Mouse (Mus musculus) cerebellum, postnatal 14 days (tissue): Measurements from ENCODE around the gene Tmem41b.
"Not testable (repeated sequence)": the region's sequence is repeated elsewhere in the genome, so short reads cannot be mapped to it uniquely, and the experiment has no call there.

Experiments used
- DNase-seq, 2 experiments: peaks; one replicate each; pipeline ENCODE4 v3.0.0; 2021; ENCODE audit warnings: mixed read lengths in 2 of 2

Tmem41b gene

GRCm38 (mm10) chr7:109986775-109987174 is at the start of gene Tmem41b:
Tmem41b (minus strand) TSS chr7:109986929.
- DNase-seq: peak; percentile 25 to 33

- DNase-seq: no peak
These were observed 43.6 kb upstream of the Tmem41b start for GRCm38 (mm10) chr7:110030342-110030741.

GRCm38 (mm10) chr7:110028826-110029225 is 42.1 kb upstream of the Tmem41b start:
- DNase-seq: no peak

DNA sequence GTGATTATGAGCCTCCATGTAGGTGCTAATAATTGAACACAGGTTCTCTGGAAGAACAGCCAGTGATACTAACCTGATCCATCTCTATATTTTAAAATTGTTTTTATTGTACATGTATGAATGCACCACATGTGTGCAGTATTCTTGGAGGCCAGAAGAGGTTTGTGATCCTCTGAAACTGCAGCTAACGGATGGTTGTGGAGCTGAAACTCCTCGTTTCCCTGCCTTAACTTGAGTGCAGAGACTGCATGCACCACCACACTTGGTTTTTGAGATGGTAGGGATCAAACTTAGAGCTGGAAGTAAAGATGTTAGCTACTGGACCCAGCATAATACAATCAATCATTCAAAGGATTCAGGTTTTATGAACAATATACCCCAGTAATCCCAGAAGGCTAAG is 39.9 kb upstream of the Tmem41b start:
- no peak for DNase-seq

GRCm38 (mm10) chr7:110023553-110023952 is 36.8 kb upstream of the Tmem41b start:
- no peak for DNase-seq

DNA sequence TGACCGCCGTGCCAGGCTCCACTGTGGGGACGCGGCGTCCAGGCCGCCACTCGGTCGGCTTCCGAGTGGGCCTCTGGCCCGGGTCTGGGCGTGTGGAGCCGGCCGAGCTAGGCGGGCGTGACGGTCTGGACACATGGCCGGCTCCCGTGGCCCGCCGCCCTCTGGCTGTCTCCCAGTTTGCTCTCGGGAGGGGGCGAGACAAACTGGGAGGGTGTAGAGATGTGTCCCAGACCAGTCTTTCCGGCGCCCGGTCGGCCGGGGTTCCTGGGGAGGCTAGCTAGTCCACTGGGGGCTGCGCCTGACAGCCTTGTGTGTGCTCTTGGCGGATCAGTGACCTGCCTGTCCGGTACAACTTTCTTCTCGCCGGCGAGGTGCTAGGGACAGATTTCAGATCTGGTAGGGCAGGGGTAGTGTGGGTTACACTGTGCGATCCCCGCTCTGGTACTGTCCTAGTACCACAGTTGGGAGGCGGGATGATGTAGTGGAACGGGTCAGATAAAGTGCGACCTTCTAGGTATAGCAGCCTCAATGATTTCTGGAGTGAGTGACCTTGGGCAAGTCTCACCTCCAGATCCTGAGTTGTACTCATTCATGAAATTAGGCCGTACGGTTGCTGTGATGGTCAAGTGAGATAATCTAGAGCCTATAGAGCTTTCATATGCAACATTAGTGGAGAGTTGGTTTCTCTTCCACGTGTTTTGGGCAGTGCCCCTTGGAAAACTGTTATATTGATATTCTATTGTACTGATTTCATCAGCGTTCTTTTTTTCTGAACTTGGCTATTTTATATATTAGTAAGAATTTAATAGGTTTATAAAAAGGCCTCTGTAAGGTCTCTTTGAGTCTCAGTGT is 32.1 kb upstream of the Tmem41b start:
- peak; percentile 64 to 74 for DNase-seq

- peak; percentile 93 to 94 for DNase-seq
These were observed 31.4 kb upstream of the Tmem41b start, which contains the start of gene Ipo7 for GRCm38 (mm10) chr7:110018117-110018630. Ipo7 (plus strand) TSS chr7:110018274.

DNA sequence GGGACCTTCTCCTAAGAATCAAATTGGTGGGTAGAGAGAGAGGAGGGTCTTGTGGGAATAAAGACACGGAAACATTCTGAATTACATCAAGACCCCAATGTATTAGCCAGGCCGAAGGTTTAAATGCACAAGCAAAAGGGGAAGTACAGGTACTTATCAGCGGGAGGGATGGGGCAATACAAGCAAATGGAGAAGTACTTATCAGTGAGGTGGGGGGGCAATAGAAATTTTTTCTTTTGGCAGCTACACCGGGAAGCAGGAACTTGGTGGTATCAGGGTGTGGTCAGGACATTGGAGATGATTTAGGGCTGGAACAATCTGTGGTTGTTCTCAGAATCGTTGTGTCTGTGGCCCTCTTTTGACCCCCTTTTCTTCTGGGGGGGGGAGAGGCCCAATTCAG is 27.5 kb upstream of the Tmem41b start:
- no peak for DNase-seq

DNA sequence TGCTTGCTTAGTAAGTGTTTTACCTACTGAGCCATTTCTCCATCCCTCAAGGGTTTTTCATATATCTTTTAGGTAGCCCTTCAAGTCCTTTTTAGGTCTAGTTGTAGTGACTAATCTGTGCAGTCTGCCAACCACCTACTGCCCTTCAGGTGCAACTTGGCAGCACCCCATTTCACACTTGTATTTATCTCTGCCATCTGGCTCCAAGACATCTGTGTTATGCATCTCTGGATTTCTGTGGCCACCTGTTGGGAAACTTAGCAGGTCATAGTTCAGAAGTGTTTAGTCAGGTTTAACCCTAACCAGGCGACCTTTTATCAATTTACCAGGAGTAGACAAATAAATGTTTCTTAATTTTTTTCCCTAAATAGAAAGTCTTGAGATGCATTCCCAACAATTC is 24.7 kb upstream of the Tmem41b start:
- no peak for DNase-seq

GRCm38 (mm10) chr7:110009084-110009483 is 22.4 kb upstream of the Tmem41b start:
- DNase-seq: no peak

GRCm38 (mm10) chr7:110008513-110008912 is 21.8 kb upstream of the Tmem41b start:
- no peak for DNase-seq

GRCm38 (mm10) chr7:110006471-110007195 is 19.9 kb upstream of the Tmem41b start:
- no peak for DNase-seq

GRCm38 (mm10) chr7:110005976-110006375 is 19.2 kb upstream of the Tmem41b start:
- no peak for DNase-seq

GRCm38 (mm10) chr7:110002968-110003367 is 16.2 kb upstream of the Tmem41b start:
- peak; percentile 67 to 68 for DNase-seq

GRCm38 (mm10) chr7:110002092-110002491 is 15.4 kb upstream of the Tmem41b start:
- no peak for DNase-seq

DNA sequence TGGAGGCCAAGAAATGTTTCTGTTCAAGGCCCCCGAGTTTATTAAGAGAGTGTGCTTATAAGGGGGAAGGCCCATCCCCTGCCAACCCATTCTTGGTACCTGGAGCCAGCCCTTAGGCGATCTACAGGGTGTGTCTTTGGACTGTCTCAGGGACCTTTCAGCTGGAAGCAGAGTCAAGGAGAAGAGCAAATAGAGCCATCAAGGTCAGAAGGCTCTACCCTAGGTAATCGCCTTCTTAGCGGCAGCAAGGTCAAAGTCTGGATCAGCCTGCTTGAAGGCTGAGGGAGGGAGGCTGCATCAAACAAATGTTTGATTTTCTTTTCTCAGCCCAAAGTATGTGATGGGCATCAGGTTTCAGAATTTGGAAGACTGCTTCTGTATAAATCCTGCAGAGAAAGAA is 11.7 kb upstream of the Tmem41b start:
- DNase-seq: no peak

DNA sequence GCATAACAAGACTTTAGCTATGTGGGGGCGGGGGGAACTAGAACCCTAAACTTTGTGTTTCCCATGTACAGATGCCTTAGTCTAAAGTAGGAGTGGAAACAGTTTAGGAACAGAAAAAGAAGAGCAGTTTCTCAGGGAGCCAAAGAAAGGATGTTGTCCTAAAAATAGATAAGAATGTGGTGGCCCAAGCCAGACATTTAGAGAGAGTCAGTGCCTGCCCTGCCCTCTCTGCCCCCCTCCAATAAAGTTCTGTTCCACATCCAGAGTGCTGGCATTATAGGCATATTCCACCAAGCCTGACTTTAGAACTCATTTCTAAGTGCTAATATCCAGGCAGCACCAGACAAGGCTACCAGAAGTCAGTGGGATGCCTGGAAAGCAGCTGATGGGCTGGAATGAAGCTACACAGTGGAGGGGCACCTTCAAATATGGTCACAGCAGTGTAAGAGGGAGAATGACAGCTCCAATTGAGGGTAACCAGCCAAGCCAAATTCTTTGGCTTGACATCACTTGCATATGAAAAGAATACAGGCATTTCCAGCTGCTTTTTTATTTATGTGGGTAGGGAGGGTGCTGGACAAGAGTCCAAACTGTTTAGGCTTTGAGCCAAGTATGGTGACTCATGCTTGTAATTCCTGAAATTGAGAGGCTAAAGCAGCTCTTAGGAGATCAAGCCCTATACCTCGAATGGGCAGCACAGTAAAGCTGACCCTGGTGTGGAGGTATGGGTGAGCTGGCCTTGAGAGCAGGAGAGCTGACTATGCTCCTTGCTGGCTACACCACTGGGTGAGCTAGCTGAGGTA is 6.6 kb upstream of the Tmem41b start:
- peak in 1 of 2 experiments; percentile 31 for DNase-seq

DNA sequence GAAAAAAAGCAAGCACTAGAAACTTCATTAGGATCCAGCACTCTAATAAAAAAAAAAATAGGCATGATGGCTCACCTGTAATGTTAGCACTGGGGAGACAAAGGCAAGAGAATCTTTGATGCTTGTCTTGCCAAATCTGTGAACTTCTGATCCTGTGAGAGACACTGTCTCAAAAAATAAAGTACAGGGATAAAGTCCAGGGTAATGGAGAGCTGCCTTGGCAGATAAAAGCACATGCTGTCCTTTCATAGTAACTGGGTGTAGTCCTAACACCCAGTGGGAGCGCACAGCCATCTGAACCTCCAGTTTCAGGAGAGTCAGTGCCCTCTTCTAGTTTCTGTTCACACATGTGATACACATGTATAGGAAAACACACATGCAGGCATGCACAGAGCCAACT is 4.6 kb upstream of the Tmem41b start:
- DNase-seq: no peak

DNA sequence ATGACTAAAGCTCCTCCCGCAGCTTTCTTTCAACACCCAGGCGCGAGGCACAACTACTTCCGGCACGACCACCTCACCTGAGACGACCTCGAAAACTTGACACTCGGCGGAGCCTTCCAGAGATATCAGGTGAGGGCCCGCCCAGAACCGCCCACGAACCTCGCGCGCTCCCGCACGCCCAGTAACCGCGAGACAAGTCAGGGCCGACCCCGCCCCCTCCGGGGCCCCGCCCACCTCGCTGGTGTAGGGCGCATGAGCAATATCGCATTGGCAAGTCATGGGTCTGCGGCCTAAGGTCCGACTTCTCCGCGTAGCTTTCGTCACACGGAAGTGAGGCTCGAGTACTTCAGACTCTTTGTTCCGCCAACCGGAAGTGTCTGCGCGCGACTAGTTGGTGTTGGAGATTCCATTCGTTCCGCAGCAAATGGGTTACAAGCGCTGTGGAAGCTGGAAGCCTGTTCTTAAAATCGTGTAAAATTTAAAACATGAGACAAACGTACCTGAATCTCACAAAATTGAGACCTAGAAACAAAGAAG is 528 bp downstream of the Tmem41b start:
- DNase-seq: peak; percentile 100

DNA sequence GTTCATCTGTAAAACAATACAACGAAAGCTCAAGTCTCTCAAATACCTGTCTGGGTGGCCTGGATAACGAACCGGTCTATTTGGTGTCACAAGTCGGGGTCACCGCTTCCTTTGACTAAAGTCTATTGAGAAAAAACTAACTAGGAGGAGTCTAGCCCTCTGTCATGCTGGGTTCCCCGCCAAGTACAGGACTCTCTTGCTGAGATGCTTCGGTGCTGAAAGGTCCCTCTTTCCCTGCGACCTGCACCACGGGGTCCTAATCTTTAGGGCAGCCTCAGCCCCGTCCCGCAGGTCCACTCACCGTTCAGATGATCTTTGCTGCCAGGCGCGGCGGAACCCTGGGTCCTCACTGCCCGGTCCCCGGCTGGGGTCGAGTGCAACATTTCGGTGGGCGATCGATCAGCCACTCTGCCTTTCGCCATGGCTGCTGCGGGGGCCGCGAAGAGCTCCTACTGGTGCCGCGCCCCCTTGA is 1.0 kb downstream of the Tmem41b start:
- DNase-seq: peak in 1 of 2 experiments; percentile 59

DNA sequence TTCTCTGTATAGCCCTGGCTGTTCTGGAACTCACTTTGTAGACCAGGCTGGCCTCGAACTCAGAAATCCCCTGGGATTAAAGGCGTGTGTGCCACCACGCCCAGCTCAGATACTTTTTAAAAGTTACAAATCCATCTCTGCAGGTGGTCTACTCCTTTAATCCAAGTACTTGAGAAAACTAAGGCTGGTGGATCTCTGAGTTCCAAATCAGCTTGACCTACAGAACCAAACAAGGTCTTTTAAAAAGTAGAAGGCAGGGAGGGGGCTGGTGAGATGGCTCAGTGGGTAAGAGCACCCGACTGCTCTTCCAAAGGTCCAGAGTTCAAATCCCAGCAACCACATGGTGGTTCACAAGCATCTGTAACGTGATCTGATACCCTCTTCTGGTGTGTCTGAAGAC is 2.1 kb downstream of the Tmem41b start:
- DNase-seq: not testable (repeated sequence)

DNA sequence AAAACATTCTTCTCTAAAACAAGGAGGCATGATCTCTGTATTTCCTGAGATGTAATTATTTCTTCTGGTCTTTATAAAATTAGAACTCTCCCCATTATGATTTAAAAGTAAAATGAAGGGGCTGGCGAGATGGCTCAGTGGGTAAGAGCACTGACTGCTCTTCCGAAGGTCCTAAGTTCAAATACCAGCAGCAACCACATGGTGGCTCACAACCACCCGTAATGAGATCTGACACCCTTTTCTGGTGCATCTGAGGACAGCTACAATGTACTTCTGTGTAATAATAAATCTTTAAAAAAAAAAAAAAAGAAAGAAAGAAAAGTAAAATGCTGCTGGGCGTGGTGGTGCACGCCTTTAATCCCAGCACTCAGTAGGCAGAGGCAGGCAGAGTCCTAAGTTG is 9.6 kb downstream of the Tmem41b start:
- peak; percentile 67 to 70 for DNase-seq
